Mouse (Mus musculus) heart, postnatal 25 days (tissue): ENCODE measurements around the gene Ldlrap1. TPM values are rescaled to one million over a fixed set of nuclear protein-coding genes. Genes with fewer than 3 reads are reported as not detected.

Source experiments
- DNase-seq: peaks from one replicate; pipeline ENCODE4 v3.0.0; 2022; ENCODE audit warnings: low spot score
- intact Hi-C: fragments of 180-260 bp; cut with DNase I; formaldehyde crosslinking; loops from one replicate; pipeline ENCODE4 v1.15.1; 2025
- total RNA-seq, 2 experiments: library from RNA; stranded (reverse); gene quantifications; 2 replicates each; pipeline ENCODE4 v1.2.3; 2021

Ldlrap1 gene
- total RNA-seq, 2 experiments from 2014 or later: 14.1 to 15.5 TPM

DNA sequence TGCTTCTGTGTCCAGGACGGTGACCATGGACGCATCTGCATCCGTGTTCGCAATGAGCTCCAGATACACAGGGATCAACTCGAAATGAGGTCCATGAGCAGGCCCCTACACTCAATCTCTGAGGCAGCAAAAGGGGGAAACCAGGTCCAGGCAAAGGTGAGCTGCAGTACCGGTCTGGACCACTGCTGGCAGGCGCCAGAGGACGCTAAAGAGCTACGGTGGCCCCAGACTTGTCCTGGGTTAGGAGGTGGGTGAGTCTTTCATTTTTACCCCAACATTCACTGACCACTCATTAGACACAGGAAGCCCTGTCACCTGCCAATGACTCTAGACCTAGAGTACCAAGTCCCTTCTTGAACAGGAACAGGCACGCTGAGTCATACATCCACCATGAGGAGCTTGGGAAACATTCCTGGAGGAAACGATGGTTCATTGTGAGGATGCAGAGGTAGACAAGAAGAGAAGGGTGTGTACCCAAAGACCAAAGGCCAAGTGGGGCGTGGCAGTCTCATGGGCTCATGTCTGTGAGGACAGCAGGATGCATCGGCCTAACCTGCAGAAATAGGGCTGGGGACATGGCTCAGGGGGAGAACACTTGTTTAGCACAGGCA, 42.0 kb downstream of the Ldlrap1 start:
- intact Hi-C loops: loop anchor here (2.0 kb wide), 1 partner anchor 19 kb away; no protein-coding TSS in a partner anchor
- no peak for DNase-seq

DNA sequence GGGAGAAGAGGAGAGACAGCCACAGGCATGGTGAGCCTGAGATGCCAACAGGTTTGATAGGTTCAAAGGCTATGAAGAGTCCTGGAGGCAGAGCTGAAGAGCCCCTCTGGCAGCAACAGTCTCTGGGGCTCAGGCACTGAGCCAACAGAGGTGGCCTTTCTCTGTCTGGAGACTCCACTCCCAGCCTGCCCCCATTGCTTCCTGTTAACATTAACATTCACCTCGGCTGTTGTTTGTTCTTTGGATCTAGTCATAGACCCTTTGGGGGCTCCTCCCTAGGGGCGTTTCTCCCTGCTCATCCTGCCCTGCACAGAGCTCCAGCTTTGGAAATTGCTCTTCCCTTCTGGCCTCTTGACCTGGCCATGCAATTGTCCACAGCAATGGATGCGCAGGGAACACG, 42.9 kb downstream of the Ldlrap1 start:
- DNase-seq: no peak
- intact Hi-C loops: loop anchor here (2.0 kb wide), 1 partner anchor 20 kb away; no protein-coding TSS in a partner anchor

DNA sequence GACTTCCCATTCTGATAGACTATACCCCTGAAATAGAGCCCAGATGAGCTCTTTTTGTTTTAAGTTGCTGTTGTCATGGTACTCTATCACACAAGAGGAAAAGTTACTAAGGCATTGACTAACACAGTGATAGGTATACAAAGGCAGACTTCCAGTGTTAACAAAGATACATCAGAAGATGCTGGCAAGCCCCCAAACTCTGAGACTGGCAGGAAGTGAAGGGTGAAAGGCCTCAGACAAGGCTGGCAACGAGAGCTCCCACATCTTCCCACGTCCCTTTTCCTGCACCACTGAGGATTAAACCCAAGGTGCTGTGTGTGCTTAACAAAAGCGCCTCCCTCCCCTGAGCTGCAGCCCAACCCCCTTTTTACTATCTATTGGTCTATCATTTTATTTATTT, 44.6 kb downstream of the Ldlrap1 start:
- intact Hi-C loops: no loop called here
- DNase-seq: no peak

DNA sequence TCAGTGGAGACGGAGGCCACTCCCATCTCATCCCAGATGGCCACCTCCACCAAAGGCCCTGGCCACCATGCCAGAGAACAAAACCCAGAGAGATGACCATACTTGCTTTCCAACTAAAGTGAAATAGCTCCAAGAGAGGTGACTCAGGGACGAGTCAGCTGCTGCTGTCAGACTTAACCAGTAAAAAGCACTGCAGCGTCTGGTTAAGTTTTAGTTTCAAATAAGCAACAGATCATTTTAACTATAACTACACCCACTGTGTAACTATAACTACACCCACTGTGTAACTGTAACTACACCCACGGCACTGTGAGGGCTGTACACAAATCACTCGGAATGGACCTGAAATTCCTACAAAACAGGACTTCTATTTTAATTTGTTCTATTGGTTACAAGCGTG, 46.7 kb downstream of the Ldlrap1 start:
- no peak for DNase-seq
- intact Hi-C loops: no loop called here

DNA sequence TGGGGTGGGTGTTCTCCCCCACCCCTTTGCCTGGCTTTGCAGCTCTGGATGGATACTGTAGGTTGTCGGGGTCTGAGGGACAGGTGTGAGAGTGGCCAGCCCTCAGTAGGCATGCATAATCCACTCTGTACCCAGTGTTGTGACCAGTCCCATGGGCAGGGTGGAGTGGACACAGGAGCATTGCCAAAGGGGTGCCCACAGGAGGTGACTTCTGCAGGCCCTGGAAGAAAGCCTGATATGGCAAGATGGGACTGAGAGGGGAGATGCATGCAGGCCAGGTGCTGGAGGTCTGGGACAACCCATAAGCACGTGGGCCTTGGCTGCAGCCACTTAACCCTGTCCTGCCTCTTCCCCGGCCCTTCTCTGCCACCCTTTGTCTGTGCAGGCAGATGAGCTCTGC, 47.5 kb downstream of the Ldlrap1 start:
- intact Hi-C loops: no loop called here
- DNase-seq: no peak

DNA sequence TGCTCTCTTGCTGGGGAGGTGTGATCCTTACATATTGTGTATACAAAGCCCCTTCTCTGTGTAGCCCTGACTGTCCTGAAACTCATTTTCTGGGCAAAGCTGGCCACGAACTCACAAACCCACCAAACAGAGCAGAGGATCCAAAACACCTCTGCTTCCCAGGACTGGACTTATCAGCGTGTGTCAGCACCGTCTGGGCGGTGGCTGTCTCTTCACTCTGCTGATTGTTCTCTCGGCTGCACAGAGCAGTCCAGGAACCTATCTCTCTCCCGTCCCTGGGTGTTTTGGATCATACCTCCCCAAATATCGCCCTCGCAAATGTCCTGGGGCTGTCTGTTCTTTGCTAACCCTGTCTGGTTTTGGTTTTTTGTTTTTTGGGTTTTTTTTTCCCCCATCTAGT, 48.3 kb downstream of the Ldlrap1 start:
- DNase-seq: no peak
- intact Hi-C loops: no loop called here

DNA sequence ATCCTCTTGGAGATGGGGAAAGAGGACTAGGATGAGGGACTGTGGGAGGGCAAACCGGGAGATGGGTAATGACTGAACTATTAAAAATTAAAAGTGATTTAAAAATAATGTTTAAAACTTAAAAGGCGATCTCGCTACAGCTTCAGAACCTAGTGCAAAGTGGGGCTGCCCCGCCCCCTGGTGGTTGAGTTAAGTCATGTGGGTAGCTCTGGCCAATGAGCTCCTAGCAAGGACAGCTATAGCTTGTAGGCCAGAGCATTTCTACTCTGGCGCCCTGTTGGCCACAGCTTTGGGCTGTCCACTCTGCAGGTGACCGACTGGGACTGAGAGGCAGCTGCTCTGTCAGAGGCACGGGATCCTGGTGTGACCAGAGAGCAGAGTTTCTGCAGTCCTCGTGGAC, 53.9 kb downstream of the Ldlrap1 start:
- intact Hi-C loops: no loop called here
- DNase-seq: peak; percentile 60

DNA sequence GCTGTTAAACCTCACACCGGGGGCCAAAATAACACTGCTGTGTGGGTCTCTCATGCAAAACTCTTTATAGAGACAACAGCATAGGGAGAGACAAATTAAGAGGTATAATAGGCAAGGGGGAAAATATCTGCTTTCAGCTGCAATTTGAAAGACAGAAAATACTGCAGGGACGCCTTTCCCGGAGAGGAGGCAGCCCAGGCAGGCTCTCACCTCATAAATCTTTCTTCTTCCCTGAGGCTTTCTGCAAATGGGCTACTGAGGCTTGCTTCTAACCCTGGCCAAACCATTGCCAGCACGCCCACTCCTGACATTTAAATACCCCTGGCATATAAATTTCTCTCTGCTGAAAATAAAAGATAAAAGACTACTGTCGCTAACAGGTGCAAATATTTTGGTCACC, 62.5 kb downstream of the Ldlrap1 start:
- intact Hi-C loops: no loop called here
- no peak for DNase-seq

DNA sequence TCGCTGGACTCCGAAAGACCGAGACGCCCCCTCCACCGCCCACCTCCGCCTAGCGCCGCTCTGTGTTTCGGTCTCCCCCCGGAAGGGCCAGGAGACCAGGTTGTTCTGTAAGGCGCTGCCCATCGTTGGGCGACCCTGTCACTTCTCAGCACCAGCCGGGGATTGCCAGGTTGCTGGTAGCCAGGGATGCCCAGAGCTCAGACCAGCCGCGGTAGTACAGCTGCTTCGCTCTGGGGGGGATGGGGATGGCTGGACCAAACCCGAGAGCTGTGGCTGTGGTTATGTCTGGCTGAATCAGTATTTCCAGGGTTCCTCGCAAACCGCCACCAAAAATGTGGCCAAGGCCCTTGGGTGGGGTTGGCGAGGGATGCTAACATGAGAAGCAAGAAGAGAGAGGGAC, 63.2 kb downstream of the Ldlrap1 start:
- intact Hi-C loops: loop anchor here (5.0 kb wide), 2 partner anchors 63 to 122 kb away; partner anchors contain the start of gene Ldlrap1
- DNase-seq: no peak

DNA sequence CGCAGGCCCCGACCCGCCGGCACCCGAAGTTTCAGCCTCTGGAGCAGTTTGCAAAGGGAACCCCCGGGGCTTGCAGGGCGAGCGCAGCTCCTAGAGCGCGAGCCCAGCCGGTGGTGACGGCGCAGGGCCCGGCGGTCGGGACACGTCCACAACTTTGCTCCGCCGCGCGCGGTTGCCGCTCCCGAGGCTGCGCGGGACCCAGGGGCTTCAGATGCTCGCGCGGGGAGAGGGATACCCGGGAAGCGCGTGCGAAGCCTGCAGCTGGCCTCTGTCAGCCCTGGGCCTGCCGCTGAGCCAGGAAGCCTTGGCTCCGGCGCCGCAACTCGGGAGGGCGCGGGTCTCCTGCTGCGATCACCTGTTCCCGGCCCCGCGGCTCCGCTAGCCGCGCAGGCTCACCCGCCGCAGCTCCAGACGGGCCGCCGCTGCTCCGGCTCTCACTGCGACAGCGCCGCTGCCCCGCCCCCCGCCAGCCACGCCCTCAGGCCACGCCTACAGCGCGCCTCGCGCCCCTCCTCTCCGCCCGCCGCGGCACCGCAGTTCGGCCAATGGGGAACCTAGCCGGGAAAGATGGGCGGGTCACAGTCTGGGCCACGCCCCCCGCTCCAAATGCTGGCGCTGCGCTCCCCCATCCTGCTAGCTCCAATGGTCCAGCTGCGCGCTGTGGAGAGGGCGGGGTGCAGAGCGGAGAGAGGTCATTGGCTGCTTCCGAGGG, 63.8 kb downstream of the Ldlrap1 start, which contains the start of gene Man1c1:
TSS of gene Man1c1 (minus strand) at position 456 of the 712 bp plus-strand sequence.
- peak; percentile 98 for DNase-seq
- intact Hi-C loops: loop anchor here (1.0 to 5.0 kb wide), 3 partner anchors 63 to 122 kb away; partner anchors contain the start of gene Ldlrap1

DNA sequence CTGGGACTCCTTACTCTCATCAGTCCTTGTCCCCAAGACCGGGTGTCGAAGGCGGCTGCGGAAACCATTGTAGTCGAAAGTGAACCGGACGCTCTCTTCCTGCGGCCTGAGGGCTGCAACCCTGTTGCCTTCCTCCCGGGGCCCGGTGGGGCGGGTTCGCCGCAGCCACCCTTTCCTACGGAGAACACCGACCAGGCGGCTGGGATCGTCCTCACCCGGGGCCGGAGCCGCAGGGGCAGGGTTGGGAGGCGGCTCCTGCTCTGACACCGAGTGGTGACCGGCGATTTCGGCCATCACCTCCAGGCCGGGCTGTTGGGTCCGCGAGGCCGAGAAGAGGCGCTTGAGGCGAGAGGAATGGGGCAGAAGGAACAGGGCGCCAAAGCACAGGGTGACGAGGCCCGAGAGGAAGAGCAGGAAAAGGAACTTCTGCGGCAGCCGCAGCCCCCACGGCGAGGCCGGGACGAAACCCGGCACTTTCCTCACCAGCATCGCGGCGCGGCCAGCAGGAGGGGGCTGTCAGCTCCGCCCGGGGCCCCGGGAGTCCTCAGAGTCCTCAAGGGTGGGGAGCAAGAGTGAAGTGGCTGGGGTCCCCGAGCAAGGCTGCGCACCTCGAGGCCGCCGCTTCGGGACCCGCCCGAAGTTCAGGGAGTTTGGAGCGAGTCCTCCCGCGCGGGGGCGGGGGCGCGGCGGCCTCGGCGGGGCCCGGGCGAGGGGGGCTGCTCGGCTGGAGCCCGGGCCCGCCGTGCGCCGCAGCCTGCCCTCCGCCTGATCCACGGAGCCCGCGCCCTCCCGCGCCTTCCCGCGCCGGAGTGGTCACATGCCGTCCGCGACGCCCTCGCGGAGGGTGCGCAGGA, 64.6 kb downstream of the Ldlrap1 start:
- intact Hi-C loops: loop anchor here (1.0 to 5.0 kb wide), 3 partner anchors 64 to 121 kb away; partner anchors contain the start of gene Ldlrap1
- DNase-seq: peak; percentile 41

DNA sequence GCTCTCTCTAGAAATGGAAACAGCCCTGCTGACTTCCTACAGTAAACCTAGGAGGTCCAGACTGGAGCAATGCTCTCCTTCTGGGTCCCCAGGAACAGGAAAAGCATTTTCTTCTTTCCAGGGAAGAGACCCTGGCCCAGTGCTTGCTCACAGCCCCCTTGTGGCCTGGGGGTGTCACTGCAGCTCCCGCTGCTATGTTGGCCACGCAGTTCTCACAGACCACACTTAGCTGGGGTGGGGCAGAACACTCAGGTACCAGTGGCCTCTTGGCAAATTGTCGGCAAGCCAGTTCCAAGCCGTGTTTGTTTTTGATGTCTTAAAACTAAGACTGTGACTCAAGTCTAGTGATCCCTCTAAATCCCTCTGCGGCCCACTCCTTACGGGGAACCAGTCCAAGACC, 65.9 kb downstream of the Ldlrap1 start:
- intact Hi-C loops: loop anchor here (5.0 kb wide), 2 partner anchors 65 to 120 kb away; partner anchors contain the start of gene Ldlrap1
- DNase-seq: peak; percentile 45

DNA sequence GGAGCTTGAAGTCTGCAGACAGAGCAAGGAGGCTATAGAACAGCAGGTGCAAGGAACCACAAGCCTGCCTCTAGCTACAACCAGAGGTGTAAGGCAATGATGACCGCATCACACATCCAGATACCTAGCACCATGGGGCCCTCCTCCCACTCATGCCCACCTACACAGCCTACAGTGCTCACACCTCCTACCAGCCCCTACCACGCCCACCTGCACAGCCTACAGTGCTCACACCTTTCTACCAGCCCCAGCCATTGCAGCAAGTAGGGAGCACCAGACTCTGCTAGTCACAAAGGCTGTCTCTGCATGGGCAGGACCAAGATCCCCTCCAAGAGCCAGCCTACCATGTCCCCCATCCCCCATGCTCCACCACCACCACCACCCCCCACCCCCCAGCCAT, 66.9 kb downstream of the Ldlrap1 start:
- intact Hi-C loops: loop anchor here (5.0 kb wide), 2 partner anchors 66 to 119 kb away; partner anchors contain the start of gene Ldlrap1
- DNase-seq: no peak

DNA sequence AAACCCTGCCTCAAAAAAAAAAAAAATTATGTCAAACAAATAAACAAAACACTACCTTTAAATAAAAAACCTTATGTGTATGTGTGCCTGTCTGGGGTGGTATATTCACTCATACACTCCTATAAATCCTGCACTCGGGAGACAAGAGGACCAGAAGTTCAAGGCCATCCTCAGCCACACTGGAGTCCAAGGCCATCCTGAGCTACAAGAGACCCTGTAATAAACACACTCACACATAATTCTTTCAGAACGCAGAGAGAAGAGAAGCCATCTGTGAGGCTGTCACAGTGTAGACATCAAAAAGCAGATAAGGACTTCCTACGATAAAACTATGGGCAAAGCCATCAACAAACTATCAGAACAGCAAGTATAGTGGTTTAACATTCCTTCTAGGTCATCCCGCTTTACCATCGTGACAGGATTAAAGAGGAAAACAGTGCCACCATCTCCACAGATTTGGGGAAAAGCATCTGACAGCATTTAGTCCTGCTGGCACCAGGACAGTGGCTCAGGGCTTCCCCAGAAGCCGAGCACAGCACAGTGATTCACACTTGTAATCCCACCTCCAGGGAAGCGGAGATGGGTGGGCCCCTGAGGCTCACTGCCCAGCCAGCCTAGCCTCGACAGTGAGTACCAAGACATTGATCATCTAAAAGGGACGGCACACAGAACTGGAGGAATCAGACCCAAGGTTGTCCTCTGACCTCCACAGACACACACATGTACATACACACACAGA, 74.5 kb downstream of the Ldlrap1 start:
- intact Hi-C loops: loop anchor here (5.0 kb wide), 1 partner anchor 41 kb away; no protein-coding TSS in a partner anchor
- DNase-seq: no peak

DNA sequence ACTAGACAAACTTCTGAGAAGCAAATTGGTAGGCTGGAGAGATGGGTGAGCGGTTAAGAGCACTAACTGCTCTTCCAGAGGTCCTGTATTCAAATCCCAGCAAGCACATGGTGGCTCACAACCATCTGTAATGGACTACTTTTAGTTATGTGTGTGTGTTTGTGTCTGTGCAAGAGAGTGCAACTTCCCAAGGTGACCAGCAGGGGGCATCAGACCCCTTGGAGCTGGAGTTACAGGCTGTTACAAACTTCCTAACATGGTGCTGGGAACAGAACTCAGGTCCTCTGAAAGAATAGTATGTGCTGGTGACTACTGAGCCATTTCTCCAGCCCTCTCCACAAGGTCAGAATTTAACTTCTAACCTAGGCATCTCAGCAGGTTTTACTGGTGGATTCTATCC, 75.4 kb downstream of the Ldlrap1 start:
- intact Hi-C loops: loop anchor here (5.0 kb wide), 1 partner anchor 40 kb away; no protein-coding TSS in a partner anchor
- DNase-seq: no peak

Other genes starting within 250 kb of the Ldlrap1 start
- gene Mtfr1l, start 232.6 kb downstream of the Ldlrap1 start, total RNA-seq: 100 to 1,000 TPM; 178 to 185 TPM
- 10 to 100 TPM; 21.0 to 22.2 TPM for gene Selenon, start 215.9 kb downstream of the Ldlrap1 start, total RNA-seq
- gene Man1c1, start 63.7 kb downstream of the Ldlrap1 start, total RNA-seq: 10 to 100 TPM; 21.0 to 25.0 TPM
- 10 to 100 TPM; 18.6 to 22.1 TPM for gene Maco1, start 85.3 kb upstream of the Ldlrap1 start, total RNA-seq
- 1 to 10 TPM; 1.5 to 1.6 TPM for gene Rhd, start 96.5 kb upstream of the Ldlrap1 start, total RNA-seq
- gene Tmem50a, start 147.0 kb upstream of the Ldlrap1 start, total RNA-seq: 10 to 100 TPM; 57.7 to 67.6 TPM
- gene Rsrp1, start 155.6 kb upstream of the Ldlrap1 start, total RNA-seq: 100 to 1,000 TPM; 153 to 208 TPM
- 10 to 100 TPM; 48.6 to 52.4 TPM for gene Syf2, start 162.9 kb upstream of the Ldlrap1 start, total RNA-seq